Mouse (Mus musculus) ES-Bruce4 (cell line): ENCODE data around the gene Wdr24.

Source experiments
- CTCF ChIP-seq: IDR thresholded peaks from one replicate; pipeline ENCODE4 v1.8.1; 2011; ENCODE audit warnings: low read depth, low read length
- POLR2A ChIP-seq: IDR thresholded peaks from one replicate; pipeline ENCODE4 v1.8.1; 2011; ENCODE audit warnings: low read length; ENCODE audit not compliant: insufficient read depth

DNA sequence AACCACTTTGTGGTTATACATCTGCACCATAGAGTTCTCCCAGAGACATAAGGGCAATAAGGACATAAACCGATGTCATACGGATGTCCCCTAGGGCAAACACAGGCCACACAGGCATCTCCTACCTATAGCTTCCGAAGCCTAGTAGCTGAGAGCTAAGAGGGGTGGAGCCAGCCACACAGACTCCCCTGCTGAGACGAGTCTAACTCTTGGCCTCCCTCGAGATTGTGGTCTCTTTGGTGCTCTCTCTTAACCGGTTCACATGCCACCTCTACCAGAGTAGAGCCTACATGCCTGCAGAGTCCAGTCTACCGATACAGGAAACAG is 44.0 kb downstream of the Wdr24 start:
- TF ChIP-seq CTCF (no peak), POLR2A (no peak)
